In genomic region chr14:14871700-14872099, GRCm38 (mm10) we compare ENCODE assay signal across 22 mouse cellular contexts.
DNase-seq lines count a peak whose midpoint lies in the region; ATAC-seq and TF ChIP-seq lines count a peak whose summit lies in the region.
"Had no signal": no experiment of that assay in that cellular context is flagged by ENCODE, and none has a peak within 500 bp of the region (broad histone marks: within the 10 kb centered on the region; RNA-seq: fewer than 3 reads in every experiment).

No protein-coding gene starts in this region.

- H3K9me3 ChIP-seq in intestine, postnatal 0 days (ENCODE audit: control insufficient read depth): no peaks in the 10 kb centered on the region
- H3K9me3 ChIP-seq in midbrain, embryonic 16.5 days (replicated peaks; ENCODE audit: control insufficient read depth, low read length, poor library complexity, severe bottlenecking): no peaks in the 10 kb centered on the region
- H3K9me3 ChIP-seq: embryonic facial prominence, embryonic 13.5 days; limb, embryonic 15.5 days; liver, embryonic 15.5 days; midbrain, embryonic 13.5 days; neural tube, embryonic 13.5 days had no signal

- H3K27ac ChIP-seq in intestine, postnatal 0 days (ENCODE audit: low read depth, low read length): no peak overlapping the region
- no peak overlapping the region for H3K27ac ChIP-seq in midbrain, embryonic 16.5 days (ENCODE audit: low read length)
- H3K27ac ChIP-seq: embryonic facial prominence, embryonic 13.5 days; heart, adult 2 months; limb, embryonic 15.5 days; liver, embryonic 15.5 days; midbrain, embryonic 13.5 days; neural tube, embryonic 13.5 days had no signal

- H3K27me3 ChIP-seq in intestine, postnatal 0 days (replicated peaks; ENCODE audit: control insufficient read depth, insufficient read depth, low read length): no peaks in the 10 kb centered on the region
- no peaks in the 10 kb centered on the region for H3K27me3 ChIP-seq in midbrain, embryonic 16.5 days (ENCODE audit: control insufficient read depth, insufficient read depth, low read depth, low read length)
- H3K27me3 ChIP-seq: embryonic facial prominence, embryonic 13.5 days; limb, embryonic 15.5 days; liver, embryonic 15.5 days; midbrain, embryonic 13.5 days; neural tube, embryonic 13.5 days; Patski had no signal

- H3K36me3 ChIP-seq in intestine, postnatal 0 days (ENCODE audit: control insufficient read depth, insufficient read depth): no peaks in the 10 kb centered on the region
- no peaks in the 10 kb centered on the region for H3K36me3 ChIP-seq in midbrain, embryonic 16.5 days (ENCODE audit: control insufficient read depth, insufficient read depth, low read length)
- H3K36me3 ChIP-seq: embryonic facial prominence, embryonic 13.5 days; limb, embryonic 15.5 days; liver, embryonic 15.5 days; midbrain, embryonic 13.5 days; neural tube, embryonic 13.5 days had no signal

- ATAC-seq in cerebellum, adult (ENCODE audit: insufficient number of reproducible peaks, low FRiP score, low TSS enrichment): peak; percentile 88
- no peak for ATAC-seq in intestine, postnatal 0 days
- ATAC-seq in midbrain, embryonic 16.5 days: no peak
- ATAC-seq: lung, postnatal 0 days; midbrain, embryonic 13.5 days; Patski had no signal

- no peak overlapping the region for H3K4me3 ChIP-seq in intestine, postnatal 0 days (ENCODE audit: low read depth, low read length)
- no peak overlapping the region for H3K4me3 ChIP-seq in midbrain, embryonic 16.5 days (ENCODE audit: low read depth, low read length)
- H3K4me3 ChIP-seq: embryonic facial prominence, embryonic 13.5 days; heart, adult 2 months; limb, embryonic 15.5 days; liver, embryonic 15.5 days; midbrain, embryonic 13.5 days; neural tube, embryonic 13.5 days had no signal

- no peaks in the 10 kb centered on the region for H3K4me1 ChIP-seq in intestine, postnatal 0 days (replicated peaks; ENCODE audit: control insufficient read depth, insufficient read depth, low read length)
- no peaks in the 10 kb centered on the region for H3K4me1 ChIP-seq in midbrain, embryonic 16.5 days (ENCODE audit: control insufficient read depth, insufficient read depth, low read length)
- H3K4me1 ChIP-seq: embryonic facial prominence, embryonic 13.5 days; limb, embryonic 15.5 days; liver, embryonic 15.5 days; midbrain, embryonic 13.5 days; neural tube, embryonic 13.5 days had no signal

- no peak overlapping the region for H3K9ac ChIP-seq in intestine, postnatal 0 days (ENCODE audit: low read depth, low read length)
- no peak overlapping the region for H3K9ac ChIP-seq in midbrain, embryonic 16.5 days (ENCODE audit: low read depth, low read length)
- H3K9ac ChIP-seq: embryonic facial prominence, embryonic 13.5 days; limb, embryonic 15.5 days; liver, embryonic 15.5 days; midbrain, embryonic 13.5 days; neural tube, embryonic 13.5 days had no signal

- TF ChIP-seq CTCF in intestine, postnatal 0 days (IDR thresholded peaks at IDR 0.05; ENCODE audit: low read depth): no peak

- no peak for DNase-seq in cerebellum, postnatal 4 days (ENCODE audit: low spot score in 2 of 2)
- DNase-seq in brain, adult 2 months (ENCODE audit: low read depth, low spot score): peak; percentile 90
- DNase-seq in cerebellum, adult 9-10 months: peak; percentile 74
- DNase-seq in layer of hippocampus, adult 8-10 months (ENCODE audit: low spot score in 2 of 2): peak; percentile 30 to 49
- no peak for DNase-seq in lung, adult 18-20 months
- DNase-seq: adrenal gland, postnatal 14 days; gastrocnemius, postnatal 25 days; heart, adult 2 months; kidney, adult 2 months; kidney, postnatal 10 days; right cerebral cortex, adult 18-20 months; thymus, postnatal 14 days had no signal

- H3K4me2 ChIP-seq in intestine, postnatal 0 days (replicated peaks; ENCODE audit: low read depth): no peak overlapping the region
- no peak overlapping the region for H3K4me2 ChIP-seq in midbrain, embryonic 16.5 days (ENCODE audit: low read length)
- H3K4me2 ChIP-seq: embryonic facial prominence, embryonic 13.5 days; limb, embryonic 15.5 days; liver, embryonic 15.5 days; midbrain, embryonic 13.5 days; neural tube, embryonic 13.5 days had no signal

- 72% methylated on average over 4 of the region's 4 CpGs for WGBS in intestine, postnatal 0 days
- WGBS in midbrain, embryonic 16.5 days: 76% methylated on average over 4 of the region's 4 CpGs

Comparison
In these comparisons a context has a peak if more than half of its experiments do, and no peak if none do; other contexts are left out.
1. DNase-seq: peak in brain, adult 2 months (single experiment), cerebellum, adult 9-10 months (single experiment) and layer of hippocampus, adult 8-10 months (2 of 2); none in cerebellum, postnatal 4 days (0 of 2) and lung, adult 18-20 months (0 of 2).